Mouse (Mus musculus): Measurements from ENCODE around the gene B3gnt8.
A peak's percentile ranks its signal among the peaks of the same experiment; 100 is the strongest.
"Not testable (repeated sequence)": the region's sequence is repeated elsewhere in the genome, so short reads cannot be mapped to it uniquely, and the experiment has no call there.

B3gnt8 gene

GRCm38 (mm10) chr7:25626509-25627430 is at the start of gene B3gnt8:
Gene B3gnt8 (plus strand): TSS chr7:25626654.
- DNase-seq: no peak

DNA sequence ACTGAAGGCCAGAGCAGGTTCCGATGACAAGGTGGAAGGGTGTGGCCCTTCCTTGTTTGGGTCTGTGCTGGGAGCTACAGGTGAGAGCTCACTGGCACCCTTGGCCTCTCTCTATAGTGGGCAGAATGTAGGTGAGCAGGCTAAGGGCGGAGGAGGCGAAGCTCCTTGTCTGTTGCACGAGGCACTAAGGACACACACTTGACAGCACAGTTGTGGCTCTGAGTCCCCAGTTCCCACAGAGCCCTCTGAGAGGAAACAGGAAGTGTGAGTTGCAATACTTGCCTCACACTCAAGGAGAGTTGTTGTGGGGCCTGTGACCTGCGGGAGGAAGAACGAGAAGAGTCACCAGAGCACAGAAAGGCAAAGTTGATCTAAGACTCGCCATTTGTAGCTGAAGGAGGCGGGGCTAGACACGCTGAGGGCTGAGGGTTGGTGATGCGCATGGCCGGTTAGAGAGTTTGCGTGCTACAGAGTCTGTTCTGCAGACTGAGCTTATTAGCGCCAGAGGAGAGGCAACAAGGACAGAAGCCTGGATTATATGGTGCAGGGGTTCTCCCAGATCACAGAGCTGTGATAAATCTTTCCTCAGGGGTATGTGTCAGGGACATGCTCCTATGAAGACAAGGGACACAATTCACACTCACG is 49.5 kb upstream of the B3gnt8 start:
- DNase-seq: not testable (repeated sequence)

GRCm38 (mm10) chr7:25579441-25579840 is 47.0 kb upstream of the B3gnt8 start:
- DNase-seq: no peak

GRCm38 (mm10) chr7:25582301-25582810 is 44.1 kb upstream of the B3gnt8 start:
- no peak for DNase-seq

DNA sequence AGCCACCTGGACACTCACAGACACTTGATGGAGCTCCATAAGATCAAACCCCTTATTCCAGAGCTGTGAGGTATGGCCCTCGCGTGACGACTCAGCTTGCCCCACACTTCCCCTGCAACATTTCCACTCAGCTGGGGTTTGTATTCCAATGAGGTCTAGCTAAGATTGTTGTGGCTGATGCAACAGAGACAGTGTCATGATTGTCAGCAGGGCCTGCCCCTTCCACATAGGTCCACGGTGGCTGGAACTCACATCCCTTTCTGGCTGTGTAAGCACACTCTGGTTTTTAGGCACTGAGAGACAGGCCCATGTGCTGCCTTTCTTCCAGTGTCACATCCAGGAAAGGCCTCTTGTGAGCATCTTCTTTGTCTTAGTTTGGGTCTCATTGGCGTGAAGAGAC is 41.8 kb upstream of the B3gnt8 start:
- DNase-seq: no peak

GRCm38 (mm10) chr7:25585351-25586204 is 40.9 kb upstream of the B3gnt8 start:
- DNase-seq: no peak

DNA sequence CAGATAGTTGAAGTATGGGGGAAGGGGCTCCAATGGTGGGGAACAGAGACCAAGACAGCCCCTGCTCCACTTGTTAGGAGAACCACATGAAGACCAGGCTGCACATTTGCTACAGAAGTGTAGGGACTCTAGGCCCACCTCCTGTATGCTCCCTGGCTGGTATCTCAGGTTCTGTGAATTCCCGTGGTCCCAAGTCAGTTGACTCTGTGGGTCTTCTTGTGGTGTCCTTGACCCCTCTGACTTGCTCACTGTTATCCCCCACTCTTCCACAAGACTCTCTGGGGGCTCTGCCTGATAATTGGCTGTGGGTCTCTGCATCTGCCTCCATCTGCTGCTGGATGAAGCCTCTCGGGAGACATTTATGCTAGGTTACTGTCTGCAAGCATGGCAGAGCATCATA is 35.2 kb upstream of the B3gnt8 start:
- no peak for DNase-seq

GRCm38 (mm10) chr7:25593859-25594258 is 32.6 kb upstream of the B3gnt8 start:
- no peak for DNase-seq

DNA sequence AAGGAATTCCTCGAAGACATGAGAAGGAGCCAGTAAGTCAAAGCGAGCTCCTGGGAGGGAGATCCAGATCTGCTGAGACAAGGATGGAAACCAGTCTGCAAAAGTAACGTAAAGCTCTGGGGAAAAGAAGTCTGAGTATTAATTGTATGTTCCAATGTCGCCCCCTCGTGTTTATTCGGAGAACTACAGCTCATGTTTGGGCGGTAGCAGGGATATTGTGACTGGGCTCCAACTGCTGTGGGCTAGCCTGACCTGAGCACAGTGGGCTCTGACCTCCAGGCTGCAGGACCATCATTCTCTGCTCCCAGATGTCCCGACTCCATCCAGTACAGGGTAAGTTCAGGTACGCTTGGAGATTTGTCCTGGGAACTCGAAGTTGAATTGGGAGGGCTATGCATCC is 26.8 kb upstream of the B3gnt8 start:
- DNase-seq: peak; percentile 83

DNA sequence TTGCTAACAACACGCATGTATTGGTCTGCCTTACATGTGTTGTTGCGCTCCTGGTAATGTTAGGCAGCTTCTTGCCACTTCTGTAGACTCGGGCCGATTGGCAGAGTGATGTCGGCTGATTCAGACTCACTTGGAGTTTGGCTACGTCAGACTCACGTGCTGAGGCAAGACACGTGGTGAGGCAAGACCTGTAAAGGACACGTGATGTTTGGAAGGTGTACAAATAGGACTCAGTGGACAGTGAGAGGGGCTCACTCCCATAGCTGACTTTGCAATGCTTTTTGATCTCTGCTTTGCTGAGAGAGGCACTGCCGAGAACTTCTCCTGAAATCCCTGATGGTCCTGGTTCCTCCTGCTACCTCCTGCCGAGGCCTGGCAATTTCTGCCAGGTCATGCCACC is 25.8 kb upstream of the B3gnt8 start:
- DNase-seq: no peak

- no peak for DNase-seq
Observed at GRCm38 (mm10) chr7:25601346-25601745, 25.1 kb upstream of the B3gnt8 start.

DNA sequence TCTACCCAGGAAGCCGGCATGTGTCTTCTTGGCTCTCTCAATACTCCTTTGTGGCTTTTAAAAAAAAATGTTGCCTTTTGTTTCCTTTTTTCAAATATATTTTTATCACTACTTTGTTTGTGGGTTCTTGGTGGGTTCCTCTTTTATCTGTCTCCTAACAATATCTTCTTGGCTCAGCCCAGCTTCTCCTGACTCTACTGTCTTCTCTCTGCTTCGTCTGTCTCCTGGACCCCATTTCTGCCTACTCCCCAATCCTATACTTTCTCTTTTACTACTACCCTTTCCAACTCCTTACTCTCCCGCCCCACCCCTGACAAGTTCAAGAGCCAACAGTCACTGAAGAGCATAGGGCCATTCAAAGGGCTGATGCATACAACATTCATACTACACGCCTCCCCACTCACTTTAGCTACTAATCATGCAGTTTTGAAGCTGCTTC is 19.8 kb upstream of the B3gnt8 start:
- no peak for DNase-seq

DNA sequence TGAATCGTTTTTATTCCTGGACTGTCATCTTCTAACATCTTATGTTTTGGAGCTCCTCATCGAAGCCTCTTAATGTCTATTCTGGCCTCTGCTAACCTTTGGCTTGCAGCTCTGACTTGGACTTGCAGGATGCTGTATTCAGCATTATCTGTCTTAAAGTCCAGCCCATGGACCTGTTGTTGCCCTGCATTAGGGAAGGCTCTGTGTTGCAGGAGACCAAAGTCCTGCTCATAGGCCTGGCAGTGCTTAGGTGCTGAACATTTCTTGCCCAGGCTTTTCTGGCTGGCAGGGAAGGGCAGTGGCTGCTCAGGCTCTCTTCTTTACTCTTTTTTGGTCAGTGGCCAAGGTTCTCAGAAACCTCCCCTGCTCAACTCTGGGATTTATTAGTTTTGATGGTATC is 19.3 kb upstream of the B3gnt8 start:
- no peak for DNase-seq

DNA sequence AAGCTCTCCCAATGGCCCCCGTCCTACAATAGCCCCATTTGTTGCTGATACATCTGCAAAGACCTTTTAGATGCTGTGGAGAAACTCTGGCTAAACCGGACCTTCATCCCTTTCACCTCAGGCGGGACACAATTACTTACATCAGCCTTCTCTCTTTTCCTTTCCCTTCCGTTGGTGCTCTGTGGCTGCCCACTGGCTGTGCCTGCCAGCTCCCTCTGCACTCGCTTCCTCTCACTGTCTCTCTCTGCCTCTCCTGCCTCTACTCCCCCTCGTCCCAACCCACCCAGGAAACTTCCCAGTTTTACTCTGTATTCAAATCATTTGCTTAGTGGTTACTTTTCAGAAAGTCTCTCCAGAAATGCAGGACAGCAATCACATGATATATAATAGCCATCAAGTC is 16.4 kb upstream of the B3gnt8 start:
- no peak for DNase-seq

DNA sequence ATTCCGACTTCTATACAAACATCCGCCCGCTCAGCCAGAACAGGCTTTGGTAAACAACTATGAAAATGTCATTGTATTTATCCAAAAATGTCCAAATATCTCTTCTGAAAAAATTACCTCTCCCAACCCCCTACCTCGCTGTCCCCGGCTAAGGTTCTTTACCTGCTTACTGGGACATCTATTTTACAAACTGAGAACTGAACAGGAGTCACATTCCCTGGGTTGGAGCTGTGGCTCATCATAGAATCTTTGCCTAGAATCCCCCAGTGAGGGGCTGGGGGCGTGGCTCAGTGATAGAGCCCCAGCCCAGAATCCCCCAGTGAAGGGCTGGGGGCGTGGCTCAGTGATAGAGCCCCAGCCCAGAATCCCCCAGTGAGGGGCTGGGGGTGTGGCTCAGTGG is 15.0 kb upstream of the B3gnt8 start:
- no peak for DNase-seq

DNA sequence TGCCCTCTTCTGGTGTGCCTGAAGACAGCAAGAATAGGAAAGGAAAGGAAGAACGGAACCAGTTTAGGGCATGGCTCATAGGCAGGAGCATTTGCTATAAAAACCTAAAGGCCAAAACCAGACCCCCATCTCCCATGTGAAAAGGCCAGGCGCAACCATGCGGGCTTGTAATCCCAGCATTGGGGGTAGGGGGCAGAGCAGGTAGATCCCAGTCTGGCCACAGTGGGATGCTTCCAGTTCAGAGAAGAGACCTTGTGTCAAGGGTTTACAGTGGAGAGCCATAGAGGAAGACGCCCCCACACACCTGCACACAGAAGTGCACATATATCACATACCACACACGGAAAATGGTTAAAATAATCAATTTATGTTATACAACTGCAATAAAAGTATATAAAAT is 12.4 kb upstream of the B3gnt8 start:
- no peak for DNase-seq

- DNase-seq: no peak
Observed at GRCm38 (mm10) chr7:25614831-25615705, 11.4 kb upstream of the B3gnt8 start.

DNA sequence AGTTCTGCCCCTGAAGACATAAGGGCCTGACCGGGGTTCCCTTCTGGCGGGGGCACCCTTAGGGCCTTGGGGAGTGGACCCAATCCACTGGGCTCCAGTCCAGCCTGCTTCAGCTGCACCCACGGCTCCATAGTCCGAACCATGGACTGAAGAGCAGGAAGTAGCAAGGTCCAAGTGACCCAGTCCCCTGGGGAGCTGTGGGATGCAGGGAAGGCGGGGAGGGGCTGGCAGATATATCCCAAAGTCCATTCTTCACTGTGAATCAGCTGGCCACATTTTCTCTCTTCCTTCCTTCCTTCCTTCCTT is 10.8 kb upstream of the B3gnt8 start, which contains the start of gene Erich4:
Gene Erich4 (minus strand): TSS at position 187 of the 306 bp plus-strand sequence.
- no peak for DNase-seq

DNA sequence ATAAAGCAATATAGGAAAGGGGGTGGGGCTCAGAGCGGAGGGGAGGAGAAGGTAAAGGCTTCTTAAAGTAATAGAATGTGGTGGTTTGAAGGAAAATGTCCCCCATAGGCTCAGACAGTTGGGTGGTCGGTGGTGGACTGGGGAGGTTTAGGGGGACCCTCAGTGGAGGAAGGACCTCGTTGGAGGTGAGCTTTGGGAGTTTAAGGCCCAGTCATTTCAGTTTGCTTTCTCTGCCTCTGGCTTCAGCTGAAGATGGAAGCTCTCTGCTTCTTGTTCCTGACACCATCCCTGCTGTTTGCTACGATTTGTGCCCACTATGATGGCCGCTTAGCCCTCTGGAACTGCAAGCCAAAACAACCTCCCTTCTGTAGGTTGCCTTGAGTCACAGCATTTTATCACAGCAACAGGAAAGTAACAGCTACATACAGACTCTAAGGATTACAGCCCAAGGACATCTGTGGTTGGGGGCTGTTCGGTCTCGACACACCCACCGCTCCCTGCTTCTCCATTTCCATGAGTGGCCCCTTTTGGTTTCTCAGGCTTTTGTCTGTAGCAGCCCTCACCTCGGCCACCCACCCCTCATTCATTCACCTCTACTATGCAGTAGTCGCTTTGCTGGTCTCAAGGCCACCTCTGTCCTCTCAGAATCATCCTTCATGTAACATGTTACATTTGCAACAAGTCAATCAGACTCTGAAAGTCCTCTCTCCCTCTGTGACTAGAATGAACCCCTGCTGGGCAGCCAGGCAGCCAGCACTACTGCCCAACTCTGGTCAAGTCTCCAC is 8.9 kb upstream of the B3gnt8 start:
- DNase-seq: no peak

- peak; percentile 90 for DNase-seq
Observed at GRCm38 (mm10) chr7:25618865-25619721, 7.4 kb upstream of the B3gnt8 start, which contains the start of gene Dmac2. Gene Dmac2 (plus strand): TSS chr7:25619414.

GRCm38 (mm10) chr7:25619722-25619991 is 6.8 kb upstream of the B3gnt8 start:
- DNase-seq: no peak
